Mouse (Mus musculus) megakaryocyte, embryonic 14.5 days (primary cell): ENCODE results near the gene Rps6kb2.
"Not testable (repeated sequence)": the region's sequence is repeated elsewhere in the genome, so short reads cannot be mapped to it uniquely, and the experiment has no call there.

ENCODE experiments used
- FLI1 ChIP-seq: IDR thresholded peaks from 2 replicates; pipeline ENCODE4 v1.6.1; 2012; ENCODE audit warnings: low read length, inconsistent platforms, mixed read lengths
- GATA1 ChIP-seq: IDR thresholded peaks from 3 replicates; pipeline ENCODE4 v1.6.1; 2012; ENCODE audit warnings: mixed read lengths, low read length, inconsistent platforms, borderline replicate concordance

GRCm38 (mm10) chr19:4125268-4125667, 37.9 kb downstream of the Rps6kb2 start:
- not testable (repeated sequence) for TF ChIP-seq GATA1, FLI1
